Mouse (Mus musculus) bone marrow, adult 2 months (tissue): Measurements from ENCODE around the gene Inava. TPM values are rescaled to one million over a fixed set of nuclear protein-coding genes. Genes with fewer than 3 reads are reported as not detected.

Source experiments
- H3K27ac ChIP-seq: fragments of 200-500 bp; 2 replicates; pipeline ENCODE4 v1.5.1; 2012; ENCODE audit warnings: low read depth, mild to moderate bottlenecking, control low read depth, inconsistent platforms, low read length; ENCODE audit not compliant: control insufficient read depth, poor library complexity, insufficient read depth
- H3K4me1 ChIP-seq: fragments of 200-500 bp; 2 replicates; pipeline ENCODE4 v1.6.1; 2011; ENCODE audit warnings: low read length; ENCODE audit not compliant: control insufficient read depth, insufficient read depth
- H3K4me3 ChIP-seq: fragments of 200-500 bp; replicated peaks from 2 replicates; pipeline ENCODE3; 2011; ENCODE audit warnings: mild to moderate bottlenecking, low read depth, low read length, control low read depth; ENCODE audit not compliant: control insufficient read depth
- CTCF ChIP-seq: fragments of 200-500 bp; IDR thresholded peaks from 2 replicates; pipeline ENCODE4 v1.5.1; 2011; ENCODE audit warnings: low read length, control low read depth; ENCODE audit not compliant: control insufficient read depth, insufficient read depth
- POLR2A ChIP-seq: fragments of 200-500 bp; IDR thresholded peaks from 2 replicates; pipeline ENCODE4 v1.6.1; 2011; ENCODE audit warnings: low read depth, mild to moderate bottlenecking, control low read depth, low read length, borderline replicate concordance; ENCODE audit not compliant: control insufficient read depth
- WGBS: fragments of 180-500 bp; shearing (Covaris S2); methylation state at CpG from one replicate; pipeline ENCODE4 v1.1.7; 2018; 5-methylcytosine and 5-hydroxymethylcytosine counted together
- polyA plus RNA-seq: library from polyadenylated mRNA; stranded (reverse); fragments of >200 nt; gene quantifications from 2 replicates; pipeline ENCODE4 v1.2.4, GENCODE M21; 2011; ENCODE audit warnings: low replicate concordance; ENCODE audit not compliant: missing spikeins, insufficient read depth, insufficient read length

Inava gene
- polyA plus RNA-seq, 1 experiment = not detected

GRCm38 (mm10) chr1:136212803-136213202 lies 21.3 kb downstream of the Inava start, which contains the start of gene Mroh3:
TSS of gene Mroh3 (minus strand) at chr1:136212828.
- TF ChIP-seq CTCF = peak; percentile 67
- TF ChIP-seq POLR2A = no peak
- 49% methylated on average over 3 of the region's 3 CpGs for WGBS
- Histone ChIP-seq H3K4me3 (no peak within 1 kb of the TSS), H3K4me1 (no peaks in the 10 kb centered on the region; the same call in 1 of the 2 replicates), H3K27ac (no peak within 1 kb of the TSS)

GRCm38 (mm10) chr1:136190033-136190432 lies 44.0 kb downstream of the Inava start:
- Histone ChIP-seq H3K4me3 (no peak overlapping the region), H3K27ac (no peak overlapping the region), H3K4me1 (no peaks in the 10 kb centered on the region)
- WGBS = 82% methylated on average over 5 of the region's 5 CpGs
- no peak for TF ChIP-seq CTCF
- TF ChIP-seq POLR2A = no peak

GRCm38 (mm10) chr1:136179511-136180001 lies 54.5 kb downstream of the Inava start:
- H3K4me3 ChIP-seq = no peak overlapping the region
- TF ChIP-seq POLR2A = no peak
- no peak for TF ChIP-seq CTCF
- 68% methylated on average over 2 of the region's 2 CpGs for WGBS
- H3K4me1 ChIP-seq = no peaks in the 10 kb centered on the region
- no peak overlapping the region for H3K27ac ChIP-seq

GRCm38 (mm10) chr1:136178741-136179140 lies 55.3 kb downstream of the Inava start:
- TF ChIP-seq CTCF (no peak), POLR2A (no peak)
- H3K27ac ChIP-seq = no peak overlapping the region
- H3K4me1 ChIP-seq = no peaks in the 10 kb centered on the region
- H3K4me3 ChIP-seq = no peak overlapping the region
- 23% methylated on average over 6 of the region's 6 CpGs for WGBS

- no peak overlapping the region for H3K4me3 ChIP-seq
These were observed 57.0 kb downstream of the Inava start for GRCm38 (mm10) chr1:136177085-136177484.

GRCm38 (mm10) chr1:136175183-136175582 lies 58.9 kb downstream of the Inava start:
- H3K4me3 ChIP-seq = no peak overlapping the region
- H3K27ac ChIP-seq = no peak overlapping the region
- WGBS = 34% methylated on average over 6 of the region's 6 CpGs
- TF ChIP-seq CTCF (peak; percentile 79), POLR2A (no peak)
- no peaks in the 10 kb centered on the region for H3K4me1 ChIP-seq

More at GRCm38 (mm10) chr1:136177085-136177484, 57.0 kb downstream of the Inava start:
- TF ChIP-seq POLR2A (no peak), CTCF (no peak)
- WGBS = 74% methylated on average over 2 of the region's 2 CpGs
- Histone ChIP-seq H3K4me1 (no peaks in the 10 kb centered on the region), H3K27ac (no peak overlapping the region)

- H3K4me1 ChIP-seq = peaks cover 2% of the 10 kb centered on the region
- no peak overlapping the region for H3K4me3 ChIP-seq
- H3K27ac ChIP-seq = no peak overlapping the region
- 0 out of 2 replicates have a peak, but pooled peaks have one; percentile 9 for TF ChIP-seq POLR2A
- TF ChIP-seq CTCF = no peak
- WGBS = 26% methylated on average over 13 of the region's 13 CpGs
These were observed 59.9 kb downstream of the Inava start for GRCm38 (mm10) chr1:136174101-136174606.

GRCm38 (mm10) chr1:136172696-136173095 lies 61.4 kb downstream of the Inava start:
- no peak for TF ChIP-seq POLR2A
- no peak for TF ChIP-seq CTCF
- Histone ChIP-seq H3K4me1 (peaks cover 3% of the 10 kb centered on the region), H3K27ac (no peak overlapping the region), H3K4me3 (no peak overlapping the region)
- 93% methylated on average over 12 of the region's 12 CpGs for WGBS

GRCm38 (mm10) chr1:136170109-136170508 lies 64.0 kb downstream of the Inava start:
- 15% methylated on average over 5 of the region's 5 CpGs for WGBS
- TF ChIP-seq CTCF (peak; percentile 89), POLR2A (no peak)
- Histone ChIP-seq H3K27ac (no peak overlapping the region), H3K4me1 (peaks cover 3% of the 10 kb centered on the region), H3K4me3 (no peak overlapping the region)
